Mouse (Mus musculus): Measurements from ENCODE around the gene Anxa11. TPM values are rescaled to one million over a fixed set of nuclear protein-coding genes. Genes with fewer than 3 reads are reported as not detected.
A peak's percentile ranks its signal among the peaks of the same experiment; 100 is the strongest.

The Anxa11 gene
- polyA plus RNA-seq, 1 experiment from 2014 or later: 82.3 TPM

DNA sequence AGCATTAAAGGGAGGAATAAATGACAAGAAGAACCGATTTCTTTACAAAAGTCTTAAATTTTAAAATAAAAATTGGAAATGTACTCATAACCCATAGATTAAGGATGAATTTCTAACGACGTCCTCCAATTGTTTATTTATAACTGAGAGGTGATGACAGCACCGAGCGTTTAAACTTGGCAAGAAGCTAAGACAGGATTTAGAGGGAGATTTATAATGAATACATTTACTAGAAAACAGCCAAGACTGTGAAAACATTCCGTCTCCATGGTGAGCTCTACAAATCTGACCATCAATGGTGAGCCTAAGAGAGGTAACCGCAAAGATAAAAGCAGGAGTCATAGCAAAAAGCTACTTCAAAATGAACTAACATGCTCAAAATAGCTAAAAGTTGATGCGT lies 3.5 kb upstream of the Anxa11 start:
- Histone ChIP-seq H3K9ac (ENCODE audit: low read depth, low read length) (no peak overlapping the region), H3K27ac (ENCODE audit: low read depth, low read length) (no peak overlapping the region), H3K4me3 (ENCODE audit: low read depth, low read length) (no peak overlapping the region), H3K36me3 (ENCODE audit: control insufficient read depth, insufficient read depth) (no peaks in the 10 kb centered on the region), H3K4me2 (replicated peaks; ENCODE audit: low read depth) (no peak overlapping the region), H3K9me3 (ENCODE audit: control insufficient read depth) (no peaks in the 10 kb centered on the region), H3K27me3 (replicated peaks; ENCODE audit: control insufficient read depth, insufficient read depth, low read length) (no peaks in the 10 kb centered on the region), H3K4me1 (replicated peaks; ENCODE audit: control insufficient read depth, insufficient read depth, low read length) (no peaks in the 10 kb centered on the region)
- TF ChIP-seq CTCF (IDR thresholded peaks at IDR 0.05; ENCODE audit: low read depth): no peak
- no peak for ATAC-seq
- WGBS: 61% methylated on average over 8 of the region's 8 CpGs

DNA sequence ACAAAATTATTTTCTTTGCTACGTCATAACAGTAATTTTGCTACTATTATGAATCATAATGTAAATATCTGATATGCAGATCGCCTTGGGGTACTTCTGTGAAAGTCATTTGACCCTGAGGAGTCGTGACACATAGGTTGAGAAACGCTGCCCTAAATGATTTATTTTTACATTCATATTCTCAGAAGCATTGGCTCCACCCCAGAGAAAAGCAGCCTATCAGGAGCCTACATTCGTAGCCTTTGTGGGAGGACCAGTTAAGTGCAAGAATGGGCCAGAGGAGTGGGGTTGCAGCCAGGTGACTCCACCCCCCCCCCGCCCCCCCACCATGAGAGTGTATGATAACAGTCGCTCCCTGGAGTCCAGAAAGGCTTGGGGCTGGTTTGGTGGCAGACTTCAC lies 2.2 kb upstream of the Anxa11 start:
- H3K9me3 ChIP-seq (ENCODE audit: control insufficient read depth): no peaks in the 10 kb centered on the region
- no peak overlapping the region for H3K4me2 ChIP-seq (replicated peaks; ENCODE audit: low read depth)
- H3K36me3 ChIP-seq (ENCODE audit: control insufficient read depth, insufficient read depth): no peaks in the 10 kb centered on the region
- H3K27me3 ChIP-seq (replicated peaks; ENCODE audit: control insufficient read depth, insufficient read depth, low read length): no peaks in the 10 kb centered on the region
- H3K4me3 ChIP-seq (ENCODE audit: low read depth, low read length): no peak overlapping the region
- H3K27ac ChIP-seq (ENCODE audit: low read depth, low read length): no peak overlapping the region
- 62% methylated on average over 7 of the region's 7 CpGs for WGBS
- H3K4me1 ChIP-seq (replicated peaks; ENCODE audit: control insufficient read depth, insufficient read depth, low read length): peaks cover 3% of the 10 kb centered on the region
- TF ChIP-seq CTCF (IDR thresholded peaks at IDR 0.05; ENCODE audit: low read depth): no peak
- ATAC-seq: no peak
- H3K9ac ChIP-seq (ENCODE audit: low read depth, low read length): no peak overlapping the region

DNA sequence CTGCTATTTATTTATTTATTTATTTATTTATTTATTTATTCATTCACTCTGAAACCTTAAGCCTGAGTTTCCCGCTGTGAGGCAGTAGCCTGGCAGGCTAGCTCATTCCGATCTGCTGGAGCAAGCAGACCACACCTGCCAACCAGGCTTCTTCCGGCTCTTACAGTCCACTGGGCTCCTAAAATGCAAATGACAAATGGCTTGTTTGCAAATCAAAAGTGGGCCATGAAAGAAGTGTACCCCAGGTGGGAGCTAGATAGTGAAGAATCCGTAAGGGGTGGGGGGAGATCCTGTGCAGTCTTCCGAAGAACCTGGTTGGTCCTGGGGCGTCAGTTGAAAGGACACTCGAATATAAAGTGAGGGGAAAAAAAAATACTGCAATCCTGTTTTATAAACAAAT lies 995 bp upstream of the Anxa11 start:
- H3K9me3 ChIP-seq (ENCODE audit: control insufficient read depth): no peaks in the 10 kb centered on the region

DNA sequence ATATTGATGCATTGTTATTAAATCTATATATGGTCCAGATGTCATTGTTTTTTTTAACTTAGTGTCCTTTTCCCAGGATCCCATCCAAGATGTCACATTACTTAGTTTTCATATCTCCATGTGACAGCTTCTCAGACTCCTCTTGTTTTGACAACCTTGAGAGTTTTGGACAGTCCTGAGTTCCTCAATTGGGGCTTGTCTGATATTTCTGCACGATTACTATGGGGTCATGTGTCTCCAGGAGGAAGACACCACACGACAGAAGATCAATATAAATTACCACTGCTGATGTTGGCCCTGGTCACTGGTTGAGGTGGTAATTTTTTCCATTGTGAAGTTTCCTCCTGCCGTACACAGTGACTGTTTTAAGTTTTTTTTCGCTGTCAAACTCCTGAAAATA lies 377 bp upstream of the Anxa11 start:
- no peaks in the 10 kb centered on the region for H3K36me3 ChIP-seq (ENCODE audit: control insufficient read depth, insufficient read depth)
- ATAC-seq: peak; percentile 1; the same call in 1 of the 2 replicates
- H3K27me3 ChIP-seq (replicated peaks; ENCODE audit: control insufficient read depth, insufficient read depth, low read length): no peaks in the 10 kb centered on the region
- no peak overlapping the region; the same call in 1 of the 2 replicates for H3K27ac ChIP-seq (ENCODE audit: low read depth, low read length)
- WGBS: 0% methylated on average over 4 of the region's 4 CpGs
- H3K4me3 ChIP-seq (ENCODE audit: low read depth, low read length): peak overlapping the region; percentile 76
- no peak for TF ChIP-seq CTCF (IDR thresholded peaks at IDR 0.05; ENCODE audit: low read depth)
- peak overlapping the region; percentile 85 for H3K4me2 ChIP-seq (replicated peaks; ENCODE audit: low read depth)
- peak overlapping the region; percentile 84 for H3K9ac ChIP-seq (ENCODE audit: low read depth, low read length)
- H3K4me1 ChIP-seq (replicated peaks; ENCODE audit: control insufficient read depth, insufficient read depth, low read length): peaks cover 6% of the 10 kb centered on the region
- H3K9me3 ChIP-seq (ENCODE audit: control insufficient read depth): no peaks in the 10 kb centered on the region

More for the DNA sequence above, 995 bp upstream of the Anxa11 start:
- no peak overlapping the region for H3K4me2 ChIP-seq (replicated peaks; ENCODE audit: low read depth)
- ATAC-seq: no peak
- no peaks in the 10 kb centered on the region for H3K27me3 ChIP-seq (replicated peaks; ENCODE audit: control insufficient read depth, insufficient read depth, low read length)
- WGBS: 54% methylated on average over 7 of the region's 7 CpGs
- H3K36me3 ChIP-seq (ENCODE audit: control insufficient read depth, insufficient read depth): no peaks in the 10 kb centered on the region
- no peak overlapping the region for H3K4me3 ChIP-seq (ENCODE audit: low read depth, low read length)
- no peak overlapping the region for H3K9ac ChIP-seq (ENCODE audit: low read depth, low read length)
- no peak for TF ChIP-seq CTCF (IDR thresholded peaks at IDR 0.05; ENCODE audit: low read depth)
- peaks cover 6% of the 10 kb centered on the region for H3K4me1 ChIP-seq (replicated peaks; ENCODE audit: control insufficient read depth, insufficient read depth, low read length)
- H3K27ac ChIP-seq (ENCODE audit: low read depth, low read length): no peak overlapping the region

DNA sequence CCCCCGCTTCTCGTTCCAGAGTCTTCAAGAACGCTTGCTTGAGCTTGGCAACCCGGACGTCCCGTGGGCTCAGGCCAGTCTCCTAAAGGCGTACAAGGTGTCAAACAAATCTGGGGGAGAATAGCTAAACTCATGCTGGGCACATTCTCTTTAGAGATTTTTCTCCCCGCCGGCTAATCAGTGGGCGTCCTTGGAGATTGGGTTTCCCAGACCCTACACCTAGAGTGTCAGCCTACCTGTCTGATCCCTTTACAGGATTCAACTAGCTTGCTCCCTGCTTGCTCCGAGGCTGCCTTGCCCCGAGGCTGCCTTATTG lies 690 bp downstream of the Anxa11 start:
- H3K4me1 ChIP-seq (replicated peaks; ENCODE audit: control insufficient read depth, insufficient read depth, low read length): peaks cover 6% of the 10 kb centered on the region
- no peaks in the 10 kb centered on the region for H3K36me3 ChIP-seq (ENCODE audit: control insufficient read depth, insufficient read depth)
- H3K4me3 ChIP-seq (ENCODE audit: low read depth, low read length): peak overlapping the region; percentile 76
- WGBS: 4% methylated on average over 12 of the region's 12 CpGs
- peak overlapping the region; percentile 85 for H3K4me2 ChIP-seq (replicated peaks; ENCODE audit: low read depth)
- H3K9ac ChIP-seq (ENCODE audit: low read depth, low read length): peak overlapping the region; percentile 84
- TF ChIP-seq CTCF (IDR thresholded peaks at IDR 0.05; ENCODE audit: low read depth): no peak
- no peaks in the 10 kb centered on the region for H3K9me3 ChIP-seq (ENCODE audit: control insufficient read depth)
- no peaks in the 10 kb centered on the region for H3K27me3 ChIP-seq (replicated peaks; ENCODE audit: control insufficient read depth, insufficient read depth, low read length)
- peak overlapping the region; percentile 94 for H3K27ac ChIP-seq (ENCODE audit: low read depth, low read length)
- ATAC-seq: no peak

DNA sequence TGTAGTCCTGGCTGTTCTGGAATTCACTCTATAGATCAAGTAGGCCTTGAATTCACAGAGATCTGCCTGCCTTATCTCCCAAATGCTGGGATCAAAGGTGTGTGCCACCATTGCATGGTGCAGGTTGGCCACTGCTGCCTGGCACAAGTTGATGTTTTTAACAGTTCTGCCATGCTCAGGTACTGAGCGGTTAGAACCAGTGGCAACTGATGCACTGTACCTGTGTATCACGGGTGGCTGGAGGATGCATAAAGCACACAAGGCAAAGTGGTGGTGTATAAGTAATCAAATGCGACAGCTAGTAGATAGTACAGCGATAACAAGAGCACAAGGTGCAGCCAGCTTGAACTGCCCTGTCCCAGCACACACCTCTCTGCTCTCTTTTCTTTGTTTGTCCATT lies 2.4 kb downstream of the Anxa11 start:
- no peak for TF ChIP-seq CTCF (IDR thresholded peaks at IDR 0.05; ENCODE audit: low read depth)
- no peaks in the 10 kb centered on the region for H3K36me3 ChIP-seq (ENCODE audit: control insufficient read depth, insufficient read depth)
- peak overlapping the region; percentile 57; the same call in 1 of the 2 replicates for H3K27ac ChIP-seq (ENCODE audit: low read depth, low read length)
- WGBS: 53% methylated on average over 4 of the region's 4 CpGs
- no peak overlapping the region for H3K9ac ChIP-seq (ENCODE audit: low read depth, low read length)
- H3K4me3 ChIP-seq (ENCODE audit: low read depth, low read length): no peak overlapping the region
- peaks cover 6% of the 10 kb centered on the region for H3K4me1 ChIP-seq (replicated peaks; ENCODE audit: control insufficient read depth, insufficient read depth, low read length)
- H3K9me3 ChIP-seq (ENCODE audit: control insufficient read depth): no peaks in the 10 kb centered on the region
- ATAC-seq: peak; percentile 18; the same call in 1 of the 2 replicates
- H3K27me3 ChIP-seq (replicated peaks; ENCODE audit: control insufficient read depth, insufficient read depth, low read length): no peaks in the 10 kb centered on the region
- no peak overlapping the region; the same call in 1 of the 2 replicates for H3K4me2 ChIP-seq (replicated peaks; ENCODE audit: low read depth)
